Mouse (Mus musculus): ENCODE results near the gene Gjb3.

- TF ChIP-seq CTCF (IDR thresholded peaks at IDR 0.05; ENCODE audit: low read depth) (no peak), EP300 (optimal IDR thresholded peaks at IDR 0.05) (no peak)
These were observed at the start of gene Gjb3 for GRCm38 (mm10) chr4:127330181-127331100.

All from stomach, postnatal 0 days (tissue).